ENCODE assay signal across 8 mouse cellular contexts in the genomic region with DNA sequence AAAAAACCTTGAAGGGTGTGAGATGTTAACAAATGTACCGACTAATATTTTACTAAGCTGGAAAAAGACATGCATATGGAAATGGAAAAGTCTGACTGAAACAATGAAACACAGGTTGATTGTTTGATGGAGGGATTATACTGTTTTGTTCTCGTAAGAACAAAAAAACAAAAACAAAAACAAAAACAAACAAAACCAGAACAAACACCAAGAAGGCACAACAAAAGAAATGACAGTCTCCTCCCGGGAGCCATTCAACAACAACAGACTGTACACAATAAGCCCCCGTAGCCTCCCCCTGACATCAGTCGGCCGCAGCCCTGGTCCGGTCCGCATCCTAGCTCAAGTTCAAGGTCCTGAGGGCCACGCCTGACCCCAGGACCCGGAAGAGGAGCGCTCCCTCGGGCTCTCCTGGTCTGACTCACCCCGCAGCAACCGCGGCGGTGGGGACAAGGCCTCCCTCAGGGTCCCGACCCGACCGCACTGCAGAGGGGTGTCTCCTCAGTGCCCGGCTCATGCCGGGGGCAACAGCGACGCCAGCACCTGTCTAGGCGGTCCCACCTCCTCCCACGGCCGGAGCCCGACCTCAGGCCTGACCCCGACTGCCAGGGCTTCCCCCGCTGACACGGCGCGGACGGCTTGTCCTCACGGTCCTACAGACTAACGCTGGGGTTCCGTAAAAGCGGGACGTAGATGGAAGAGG. TPM values are rescaled to one million over a fixed set of nuclear protein-coding genes. Genes with fewer than 3 reads are reported as not detected.
DNase-seq lines count a peak whose midpoint lies in the region; ATAC-seq and TF ChIP-seq lines count a peak whose summit lies in the region.

No protein-coding gene starts in this region.

- peaks cover 6% of the 10 kb centered on the region; the same call in 1 of the 2 replicates for H3K4me1 ChIP-seq in cerebellum, adult 2 months (ENCODE audit: control insufficient read depth, insufficient read depth, low read length)
- peaks cover 9% of the 10 kb centered on the region for H3K4me1 ChIP-seq in testis, adult 2 months (ENCODE audit: control insufficient read depth, insufficient read depth, low read length)
- H3K4me1 ChIP-seq in forebrain, embryonic 15.5 days, result peaks cover 28% of the 10 kb centered on the region
- peaks cover 44% of the 10 kb centered on the region for H3K4me1 ChIP-seq in liver, embryonic 13.5 days (replicated peaks)
- H3K4me1 ChIP-seq in stomach, embryonic 14.5 days (ENCODE audit: control insufficient read depth, insufficient read depth, low read length), result peaks cover 21% of the 10 kb centered on the region

- peak overlapping the region; percentile 59 for H3K4me2 ChIP-seq in forebrain, embryonic 15.5 days (replicated peaks)
- H3K4me2 ChIP-seq in liver, embryonic 13.5 days, result peak overlapping the region; percentile 82
- H3K4me2 ChIP-seq in stomach, embryonic 14.5 days (replicated peaks; ENCODE audit: low read depth, low read length), result peak overlapping the region; percentile 79

- no peaks in the 10 kb centered on the region for H3K9me3 ChIP-seq in forebrain, embryonic 15.5 days
- no peaks in the 10 kb centered on the region for H3K9me3 ChIP-seq in liver, embryonic 13.5 days (replicated peaks)
- no peaks in the 10 kb centered on the region for H3K9me3 ChIP-seq in stomach, embryonic 14.5 days (ENCODE audit: control insufficient read depth, low read depth, low read length)

- DNase-seq in cerebellum, adult 2 months, result no peak
- DNase-seq in cerebellum, adult 11 months, result no peak
- DNase-seq in testis, postnatal 10 days (ENCODE audit: low spot score), result no peak
- DNase-seq in liver, embryonic 13.5 days, result no peak
- DNase-seq in retina, postnatal 1 day, result no peak

- WGBS in cerebellum, adult 2 months, result under 1% methylated on average over 38 of the region's 38 CpGs
- under 1% methylated on average over 38 of the region's 38 CpGs for WGBS in forebrain, embryonic 15.5 days
- under 1% methylated on average over 38 of the region's 38 CpGs for WGBS in liver, embryonic 13.5 days (ENCODE audit: insufficient replicate concordance)
- under 1% methylated on average over 36 of the region's 38 CpGs for WGBS in stomach, embryonic 14.5 days

- peak; percentile 74 for ATAC-seq in forebrain, embryonic 15.5 days (replicated peaks)
- peak; percentile 78 for ATAC-seq in liver, embryonic 13.5 days (ENCODE audit: low read depth)
- ATAC-seq in stomach, embryonic 14.5 days (ENCODE audit: insufficient number of reproducible peaks, insufficient read depth, low FRiP score, low read depth), result peak; percentile 59

- H3K9ac ChIP-seq in forebrain, embryonic 15.5 days (replicated peaks), result peak overlapping the region; percentile 97
- peak overlapping the region; percentile 95 for H3K9ac ChIP-seq in liver, embryonic 13.5 days
- peak overlapping the region; percentile 95 for H3K9ac ChIP-seq in stomach, embryonic 14.5 days (replicated peaks; ENCODE audit: low read depth, low read length)

- H3K27ac ChIP-seq in cerebellum, adult 2 months (ENCODE audit: insufficient read depth, low read length), result peak overlapping the region; percentile 72
- peak overlapping the region; percentile 98 for H3K27ac ChIP-seq in testis, adult 2 months (ENCODE audit: control insufficient read depth, insufficient read depth, low read depth, low read length)
- H3K27ac ChIP-seq in forebrain, embryonic 15.5 days (replicated peaks), result peak overlapping the region; percentile 81
- peak overlapping the region; percentile 82 for H3K27ac ChIP-seq in liver, embryonic 13.5 days
- peak overlapping the region; percentile 74; the same call in 1 of the 2 replicates for H3K27ac ChIP-seq in stomach, embryonic 14.5 days (ENCODE audit: low read length)

- H3K4me3 ChIP-seq in cerebellum, adult 2 months (replicated peaks; ENCODE audit: insufficient read depth, low read depth, low read length), result peak overlapping the region; percentile 96
- peak overlapping the region; percentile 99 for H3K4me3 ChIP-seq in testis, adult 2 months (ENCODE audit: control insufficient read depth, low read depth, low read length)
- H3K4me3 ChIP-seq in forebrain, embryonic 15.5 days, result peak overlapping the region; percentile 86
- H3K4me3 ChIP-seq in liver, embryonic 13.5 days (replicated peaks), result peak overlapping the region; percentile 98
- H3K4me3 ChIP-seq in stomach, embryonic 14.5 days (ENCODE audit: low read depth, low read length), result peak overlapping the region; percentile 98

- TF ChIP-seq CTCF in cerebellum, adult 2 months (IDR thresholded peaks at IDR 0.05; ENCODE audit: borderline replicate concordance, insufficient read depth, low read depth, low read length), result no peak
- TF ChIP-seq CTCF in testis, adult 2 months (IDR thresholded peaks at IDR 0.05; ENCODE audit: control insufficient read depth, insufficient read depth, insufficient replicate concordance, low read depth, low read length), result no peak

- no peaks in the 10 kb centered on the region for H3K27me3 ChIP-seq in cerebellum, adult 2 months (ENCODE audit: control insufficient read depth, insufficient read depth, low read length)
- H3K27me3 ChIP-seq in testis, adult 2 months (ENCODE audit: control insufficient read depth, insufficient read depth, low read length), result no peaks in the 10 kb centered on the region
- no peaks in the 10 kb centered on the region for H3K27me3 ChIP-seq in forebrain, embryonic 15.5 days
- 0 out of 2 replicates have a peak, but pooled peaks cover 4% of the 10 kb centered on the region for H3K27me3 ChIP-seq in liver, embryonic 13.5 days
- H3K27me3 ChIP-seq in stomach, embryonic 14.5 days (ENCODE audit: control insufficient read depth, insufficient read depth, low read length), result no peaks in the 10 kb centered on the region

- H3K36me3 ChIP-seq in testis, adult 2 months (ENCODE audit: control insufficient read depth, insufficient read depth, low read length), result no peaks in the 10 kb centered on the region
- H3K36me3 ChIP-seq in forebrain, embryonic 15.5 days, result no peaks in the 10 kb centered on the region
- H3K36me3 ChIP-seq in liver, embryonic 13.5 days, result peaks cover 9% of the 10 kb centered on the region; the same call in 1 of the 2 replicates
- H3K36me3 ChIP-seq in stomach, embryonic 14.5 days (ENCODE audit: control insufficient read depth, insufficient read depth, low read length), result no peaks in the 10 kb centered on the region

- no peak for TF ChIP-seq POLR2A in cerebellum, adult 2 months (IDR thresholded peaks at IDR 0.05; ENCODE audit: borderline replicate concordance, insufficient read depth, low read length)
- no peak for TF ChIP-seq POLR2A in testis, adult 2 months (IDR thresholded peaks at IDR 0.05; ENCODE audit: control insufficient read depth, low read depth, low read length)

RNA-seq across cellular contexts. Expression of gene Ist1, which starts 0.5 kb away (rescaled TPM):
- 88.2 and 90.7 TPM in 2 replicates for polyA plus RNA-seq in cerebellum, adult 2 months (2012; rRNA removed)
- 25.7 and 31.8 TPM in 2 replicates for polyA plus RNA-seq in testis, adult 2 months (2012; rRNA removed)
- 177 and 181 TPM in 2 replicates for polyA plus RNA-seq in forebrain, embryonic 15.5 days (2015; fragmentation: Nextera tagmentation; extraction: Ambion mirVana)
- 35.8 and 44.2 TPM in 2 replicates for polyA plus RNA-seq in liver, embryonic 13.5 days (2015; fragmentation: Nextera tagmentation; extraction: Ambion mirVana)
- polyA plus RNA-seq in stomach, embryonic 14.5 days (2014; fragmentation: Nextera tagmentation; extraction: Ambion mirVana), result 154 and 165 TPM in 2 replicates

RNA-seq across cellular contexts. Expression of gene Zfp821, which starts 12.8 kb away (rescaled TPM):
- polyA plus RNA-seq in cerebellum, adult 2 months (2012; rRNA removed), result 30.9 and 32.0 TPM in 2 replicates
- polyA plus RNA-seq in testis, adult 2 months (2012; rRNA removed), result 75.7 and 82.1 TPM in 2 replicates
- 85.6 and 94.3 TPM in 2 replicates for polyA plus RNA-seq in forebrain, embryonic 15.5 days (2015; fragmentation: Nextera tagmentation; extraction: Ambion mirVana)
- polyA plus RNA-seq in liver, embryonic 13.5 days (2015; fragmentation: Nextera tagmentation; extraction: Ambion mirVana), result 5.4 and 6.0 TPM in 2 replicates
- polyA plus RNA-seq in stomach, embryonic 14.5 days (2014; fragmentation: Nextera tagmentation; extraction: Ambion mirVana), result 29.7 and 33.0 TPM in 2 replicates

RNA-seq across cellular contexts. Expression of gene Atxn1l, which starts 44.9 kb away (rescaled TPM):
- 14.6 and 16.0 TPM in 2 replicates for polyA plus RNA-seq in cerebellum, adult 2 months (2012; rRNA removed)
- 32.9 and 35.6 TPM in 2 replicates for polyA plus RNA-seq in testis, adult 2 months (2012; rRNA removed)
- 4.3 and 4.6 TPM in 2 replicates for polyA plus RNA-seq in forebrain, embryonic 15.5 days (2015; fragmentation: Nextera tagmentation; extraction: Ambion mirVana)
- 2.9 and 3.0 TPM in 2 replicates for polyA plus RNA-seq in liver, embryonic 13.5 days (2015; fragmentation: Nextera tagmentation; extraction: Ambion mirVana)
- polyA plus RNA-seq in stomach, embryonic 14.5 days (2014; fragmentation: Nextera tagmentation; extraction: Ambion mirVana), result 6.0 and 6.9 TPM in 2 replicates
